Mouse (Mus musculus) midbrain, embryonic 12.5 days (tissue): Measurements from ENCODE around the gene Pcsk7. TPM values are rescaled to one million over a fixed set of nuclear protein-coding genes. Genes with fewer than 3 reads are reported as not detected.

Source experiments
- ATAC-seq: fragments of 200-750 bp; cut with Nextera tagmentation; 2 replicates; pipeline ENCODE4 v1.8.0; 2017; ENCODE audit warnings: low read depth, moderate TSS enrichment, moderate library complexity; ENCODE audit not compliant: low FRiP score
- H3K27ac ChIP-seq: fragments of 300-500 bp; sonication (generic); replicated peaks from 2 replicates; pipeline ENCODE4 v1.5.1; 2016; ENCODE audit warnings: mild to moderate bottlenecking
- H3K27me3 ChIP-seq: fragments of 300-500 bp; sonication (generic); 2 replicates; pipeline ENCODE4 v1.6.1; 2016; ENCODE audit warnings: mild to moderate bottlenecking
- H3K36me3 ChIP-seq: fragments of 300-500 bp; sonication (generic); 2 replicates; pipeline ENCODE4 v1.6.1; 2016
- H3K4me1 ChIP-seq: fragments of 300-500 bp; sonication (generic); 2 replicates; pipeline ENCODE4 v1.6.1; 2016
- H3K4me2 ChIP-seq: fragments of 300-500 bp; sonication (generic); replicated peaks from 2 replicates; pipeline ENCODE4 v1.6.1; 2016; ENCODE audit warnings: mild to moderate bottlenecking, moderate library complexity
- H3K4me3 ChIP-seq: fragments of 300-500 bp; sonication (generic); 2 replicates; pipeline ENCODE4 v1.5.1; 2016; ENCODE audit warnings: mild to moderate bottlenecking
- H3K9ac ChIP-seq: fragments of 300-500 bp; sonication (generic); replicated peaks from 2 replicates; pipeline ENCODE4 v1.6.1; 2016; ENCODE audit warnings: mild to moderate bottlenecking, moderate library complexity
- H3K9me3 ChIP-seq: fragments of 300-500 bp; sonication (generic); 2 replicates; pipeline ENCODE4 v1.6.1; 2016; ENCODE audit warnings: mild to moderate bottlenecking
- WGBS: fragments of 180-500 bp; shearing (Covaris S2); methylation state at CpG from one replicate; pipeline ENCODE4 v1.1.7; 2016; 5-methylcytosine and 5-hydroxymethylcytosine counted together
- microRNA-seq: library from miRNA; unstranded; fragments of <30 nt; microRNA quantifications from one replicate; pipeline ENCODE4, GENCODE M21; 2017
- polyA plus RNA-seq: library from polyadenylated mRNA; unstranded; fragments of >200 nt; fragmentation: Nextera tagmentation; extraction: Ambion mirVana; gene quantifications from 2 replicates; pipeline ENCODE4 v1.2.1, GENCODE M21; 2016

Gene Pcsk7
- polyA plus RNA-seq, 1 experiment from 2014 or later: 23.1 TPM

- Histone ChIP-seq H3K27ac (peak overlapping the region; percentile 81), H3K36me3 (peaks cover 23% of the 10 kb centered on the region), H3K27me3 (no peaks in the 10 kb centered on the region), H3K9me3 (no peaks in the 10 kb centered on the region), H3K4me2 (peak overlapping the region; percentile 97), H3K9ac (peak overlapping the region; percentile 87), H3K4me3 (peak overlapping the region; percentile 90), H3K4me1 (peaks cover 31% of the 10 kb centered on the region)
- ATAC-seq: peak; percentile 61
- under 1% methylated on average over 60 of the region's 63 CpGs for WGBS
Observed at GRCm38 (mm10) chr9:45954294-45955106, 48.2 kb downstream of the Pcsk7 start.

DNA sequence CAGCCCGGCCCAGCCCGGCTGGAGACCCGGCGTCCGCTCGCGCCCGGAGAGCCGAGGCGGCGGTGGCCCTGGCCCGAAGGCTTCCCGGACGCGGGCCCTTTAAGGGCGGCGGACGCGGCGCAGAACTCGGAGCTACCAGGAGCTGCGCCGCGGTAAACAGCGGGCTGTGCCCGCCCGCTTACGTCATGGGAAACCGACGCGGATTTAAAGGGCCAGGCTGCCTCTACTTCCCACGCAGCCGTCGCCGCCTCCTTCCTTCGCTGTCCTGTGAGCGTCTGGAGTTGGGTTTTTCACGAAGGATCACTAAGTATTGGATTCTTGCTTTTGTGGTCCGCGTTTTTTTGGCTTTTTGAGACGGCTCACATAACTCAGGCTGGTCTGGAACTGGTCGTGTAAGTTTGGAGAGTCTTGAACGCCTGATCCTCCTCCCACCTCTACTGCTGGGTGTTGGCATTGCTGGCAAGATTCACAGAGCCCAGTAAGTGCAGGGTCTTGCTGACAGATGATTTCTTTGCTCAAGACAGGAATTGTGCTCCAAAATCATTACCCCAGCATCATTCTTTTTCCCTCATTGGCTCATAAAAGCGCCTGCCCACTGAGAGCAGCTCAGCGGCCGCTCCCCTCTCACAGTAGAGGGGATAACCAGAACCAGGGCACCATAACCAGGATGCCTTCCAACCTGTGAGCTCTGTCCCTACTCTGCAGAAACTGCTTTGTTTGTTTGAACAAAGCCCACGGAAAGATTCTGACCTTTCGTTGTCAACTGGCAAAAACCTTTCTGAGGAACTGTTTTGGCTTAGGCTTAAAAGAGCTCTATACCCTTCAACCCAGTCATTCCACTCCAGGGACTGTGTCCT is 49.0 kb downstream of the Pcsk7 start, which contains the start of gene Sidt2:
TSS of gene Sidt2 (minus strand) at position 152 of the 857 bp plus-strand sequence.
- H3K4me3 ChIP-seq: peak within 1 kb of the TSS; percentile 90
- under 1% methylated on average over 47 of the region's 48 CpGs for WGBS
- peak within 1 kb of the TSS; percentile 81 for H3K27ac ChIP-seq
- H3K9me3 ChIP-seq: no peaks in the 10 kb centered on the region
- peaks cover 20% of the 10 kb centered on the region; the same call in 1 of the 2 replicates for H3K36me3 ChIP-seq
- ATAC-seq: peak; percentile 95
- peaks cover 31% of the 10 kb centered on the region for H3K4me1 ChIP-seq
- no peaks in the 10 kb centered on the region for H3K27me3 ChIP-seq
- H3K4me2 ChIP-seq: peak within 1 kb of the TSS; percentile 97
- H3K9ac ChIP-seq: peak within 1 kb of the TSS; percentile 87

DNA sequence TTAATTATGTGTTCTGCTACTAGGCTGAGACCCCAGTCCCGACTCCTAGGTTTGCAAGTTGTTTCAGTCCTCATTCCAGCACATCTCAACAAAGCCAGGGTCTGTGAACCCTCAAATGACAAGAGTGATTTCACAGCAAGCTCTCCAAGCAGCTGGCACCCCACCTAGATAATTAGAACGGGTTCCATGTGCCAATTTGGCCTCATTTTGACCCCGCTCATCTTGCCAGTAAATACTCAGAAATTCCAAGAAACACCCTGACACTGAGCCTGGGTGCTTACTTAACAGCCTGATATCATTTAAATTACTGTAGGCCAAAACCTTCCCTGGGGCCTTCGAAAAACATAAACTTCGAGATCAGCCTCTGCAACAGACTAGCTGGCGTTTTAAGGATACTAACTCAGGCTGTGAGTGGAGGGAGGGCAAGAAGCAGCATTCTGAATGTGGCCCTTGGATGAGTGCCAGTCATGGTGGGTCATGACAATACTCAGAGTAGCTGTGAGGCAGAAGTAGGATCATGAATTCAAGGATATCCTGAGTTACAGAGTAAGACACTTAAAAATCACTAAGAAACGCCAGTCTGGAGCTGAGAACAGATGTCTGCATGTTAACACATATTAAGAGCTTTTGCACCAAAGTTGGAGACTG is 51.9 kb downstream of the Pcsk7 start:
- Histone ChIP-seq H3K9me3 (no peaks in the 10 kb centered on the region), H3K27ac (no peak overlapping the region), H3K4me2 (no peak overlapping the region), H3K4me1 (peaks cover 28% of the 10 kb centered on the region), H3K27me3 (no peaks in the 10 kb centered on the region), H3K4me3 (no peak overlapping the region), H3K36me3 (peaks cover 30% of the 10 kb centered on the region), H3K9ac (no peak overlapping the region)
- ATAC-seq: no peak
- WGBS: 73% methylated on average over 7 of the region's 7 CpGs

GRCm38 (mm10) chr9:45958851-45959250 is 52.6 kb downstream of the Pcsk7 start:
- no peak overlapping the region for H3K4me2 ChIP-seq
- no peak for ATAC-seq
- no peaks in the 10 kb centered on the region for H3K27me3 ChIP-seq
- H3K9ac ChIP-seq: no peak overlapping the region
- 44% methylated on average over 4 of the region's 4 CpGs for WGBS
- no peak overlapping the region; the same call in 1 of the 2 replicates for H3K27ac ChIP-seq
- H3K9me3 ChIP-seq: no peaks in the 10 kb centered on the region
- H3K4me3 ChIP-seq: no peak overlapping the region
- H3K36me3 ChIP-seq: peaks cover 37% of the 10 kb centered on the region
- peaks cover 21% of the 10 kb centered on the region for H3K4me1 ChIP-seq

GRCm38 (mm10) chr9:45959661-45960060 is 53.4 kb downstream of the Pcsk7 start:
- Histone ChIP-seq H3K4me2 (no peak overlapping the region), H3K4me3 (no peak overlapping the region), H3K27ac (no peak overlapping the region), H3K4me1 (peaks cover 14% of the 10 kb centered on the region), H3K9ac (no peak overlapping the region), H3K36me3 (peaks cover 45% of the 10 kb centered on the region), H3K27me3 (no peaks in the 10 kb centered on the region), H3K9me3 (no peaks in the 10 kb centered on the region)
- 84% methylated on average over 7 of the region's 7 CpGs for WGBS
- no peak for ATAC-seq

- Histone ChIP-seq H3K4me1 (no peaks in the 10 kb centered on the region; the same call in 1 of the 2 replicates), H3K4me2 (no peak overlapping the region), H3K9ac (no peak overlapping the region), H3K27me3 (no peaks in the 10 kb centered on the region), H3K9me3 (no peaks in the 10 kb centered on the region), H3K27ac (no peak overlapping the region), H3K36me3 (peaks cover 61% of the 10 kb centered on the region), H3K4me3 (no peak overlapping the region)
- no peak for ATAC-seq
- 89% methylated on average over 2 of the region's 2 CpGs for WGBS
Observed at GRCm38 (mm10) chr9:45961855-45962254, 55.6 kb downstream of the Pcsk7 start.

DNA sequence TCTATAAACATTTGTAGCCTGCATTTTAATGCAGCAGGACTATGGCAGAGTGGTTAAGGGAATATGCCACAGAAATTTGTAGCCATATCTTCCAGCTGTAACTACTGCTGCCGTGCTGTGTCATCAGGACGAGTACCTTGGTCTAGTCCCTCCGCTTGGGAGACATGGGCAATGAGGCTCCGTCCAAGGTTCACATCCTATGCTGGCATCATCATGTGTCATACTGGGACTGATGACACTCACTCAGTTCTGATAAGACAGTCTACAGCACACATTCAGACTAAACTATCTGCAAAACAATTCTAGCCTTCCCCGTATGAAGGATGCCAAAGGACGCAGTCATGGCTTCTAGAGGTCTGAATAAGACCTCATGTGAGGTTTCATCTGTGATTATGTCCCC is 57.3 kb downstream of the Pcsk7 start:
- no peak overlapping the region for H3K4me2 ChIP-seq
- peaks cover 76% of the 10 kb centered on the region for H3K36me3 ChIP-seq
- H3K4me3 ChIP-seq: no peak overlapping the region
- WGBS: 94% methylated on average over 6 of the region's 6 CpGs
- H3K27me3 ChIP-seq: no peaks in the 10 kb centered on the region
- H3K27ac ChIP-seq: no peak overlapping the region
- ATAC-seq: no peak
- no peaks in the 10 kb centered on the region for H3K9me3 ChIP-seq
- no peaks in the 10 kb centered on the region for H3K4me1 ChIP-seq
- H3K9ac ChIP-seq: no peak overlapping the region

- 87% methylated on average over 2 of the region's 2 CpGs for WGBS
- ATAC-seq: no peak
- Histone ChIP-seq H3K4me2 (no peak overlapping the region), H3K9me3 (no peaks in the 10 kb centered on the region), H3K27me3 (no peaks in the 10 kb centered on the region), H3K9ac (no peak overlapping the region), H3K36me3 (peaks cover 43% of the 10 kb centered on the region), H3K27ac (no peak overlapping the region), H3K4me3 (no peak overlapping the region), H3K4me1 (peaks cover 13% of the 10 kb centered on the region)
Observed at GRCm38 (mm10) chr9:45976884-45977283, 70.6 kb downstream of the Pcsk7 start.

Small RNA genes within 50 kb of the gene (microRNA-seq; reads per million reads assigned to microRNA genes)
- gene Mir7087: not detected

Other genes with a start within 250 kb of the Pcsk7 start
- 16.4 and 17.4 TPM in 2 replicates for gene Cep164, start 77.8 kb upstream of the Pcsk7 start, polyA plus RNA-seq
- 37.7 and 38.8 TPM in 2 replicates for gene Bace1, start 67.9 kb upstream of the Pcsk7 start, polyA plus RNA-seq
- 98.0 and 98.4 TPM in 2 replicates for gene Rnf214, start 414 bp downstream of the Pcsk7 start, polyA plus RNA-seq
- gene Tagln, start 29.6 kb downstream of the Pcsk7 start, polyA plus RNA-seq: 26.6 and 31.6 TPM in 2 replicates
- gene Sidt2, start 48.8 kb downstream of the Pcsk7 start, polyA plus RNA-seq: 36.0 and 36.4 TPM in 2 replicates
- 291 and 326 TPM in 2 replicates for gene Pafah1b2, start 106.2 kb downstream of the Pcsk7 start, polyA plus RNA-seq
- 11.8 and 12.6 TPM in 2 replicates for gene Sik3, start 106.3 kb downstream of the Pcsk7 start, polyA plus RNA-seq